Mouse (Mus musculus): ENCODE results near the gene Olfr9.

GRCm38 (mm10) chr10:128976395-128976794, 12.8 kb upstream of the Olfr9 start:
- TF ChIP-seq CTCF (IDR thresholded peaks at IDR 0.05; ENCODE audit: low read depth, low read length) (no peak), POLR2A (IDR thresholded peaks at IDR 0.05; ENCODE audit: borderline replicate concordance, low read depth, low read length) (no peak)
